Mouse (Mus musculus) cerebellum, adult 2 months (tissue): ENCODE results near the gene Cds2. TPM values are rescaled to one million over a fixed set of nuclear protein-coding genes. Genes with fewer than 3 reads are reported as not detected.
A peak's percentile ranks its signal among the peaks of the same experiment; 100 is the strongest.
"Not testable (repeated sequence)": the region's sequence is repeated elsewhere in the genome, so short reads cannot be mapped to it uniquely, and the experiment has no call there.

Experiments used
- DNase-seq, 2 experiments: peaks; one replicate each; pipeline ENCODE4 v3.0.0; 2021
- H3K27ac ChIP-seq: fragments of 200-500 bp; 2 replicates; pipeline ENCODE4 v1.5.1; 2012; ENCODE audit warnings: low read length, control low read depth, inconsistent platforms; ENCODE audit not compliant: insufficient read depth
- H3K27me3 ChIP-seq: fragments of 200-500 bp; 2 replicates; pipeline ENCODE4 v1.6.1; 2012; ENCODE audit warnings: inconsistent platforms, mild to moderate bottlenecking, low read length, moderate library complexity; ENCODE audit not compliant: control insufficient read depth, insufficient read depth
- H3K4me1 ChIP-seq: fragments of 200-500 bp; 2 replicates; pipeline ENCODE4 v1.6.1; 2011; ENCODE audit warnings: low read length; ENCODE audit not compliant: control insufficient read depth, insufficient read depth
- H3K4me3 ChIP-seq: fragments of 200-500 bp; replicated peaks from 2 replicates; pipeline ENCODE3; 2011; ENCODE audit warnings: mild to moderate bottlenecking, low read depth, low read length, control low read depth; ENCODE audit not compliant: insufficient read depth
- CTCF ChIP-seq: fragments of 200-500 bp; IDR thresholded peaks from 2 replicates; pipeline ENCODE4 v1.5.1; 2011; ENCODE audit warnings: low read depth, mild to moderate bottlenecking, control low read depth, low read length, moderate library complexity, borderline replicate concordance; ENCODE audit not compliant: insufficient read depth
- POLR2A ChIP-seq: fragments of 200-500 bp; IDR thresholded peaks from 2 replicates; pipeline ENCODE4 v1.6.1; 2011; ENCODE audit warnings: low read length, control low read depth, borderline replicate concordance; ENCODE audit not compliant: insufficient read depth
- WGBS: fragments of 180-500 bp; shearing (Covaris S2); methylation state at CpG from one replicate; pipeline ENCODE4 v1.1.7; 2018; 5-methylcytosine and 5-hydroxymethylcytosine counted together
- polyA plus RNA-seq: library from polyadenylated mRNA; depleted of rRNA; stranded (reverse); fragments of >200 nt; gene quantifications from 2 replicates; pipeline ENCODE4 v1.2.3, GENCODE M21; 2012; rRNA removed

Gene Cds2
- 152 and 155 TPM in 2 replicates for polyA plus RNA-seq

- peak within 1 kb of the TSS; percentile 84 for H3K4me3 ChIP-seq
- no peaks in the 10 kb centered on the region for H3K27me3 ChIP-seq
- H3K27ac ChIP-seq: peak within 1 kb of the TSS; percentile 25
- H3K4me1 ChIP-seq: peaks cover 6% of the 10 kb centered on the region; the same call in 1 of the 2 replicates
- peak; percentile 95 for TF ChIP-seq CTCF
- TF ChIP-seq POLR2A: peak; percentile 67
- peak; percentile 99 to 100 for DNase-seq
- WGBS: under 1% methylated on average over 49 of the region's 49 CpGs
Observed at GRCm38 (mm10) chr2:132262879-132263398, at the start of gene Cds2. TSS of gene Cds2 (plus strand) at chr2:132263148.

- WGBS: 66% methylated on average over 11 of the region's 11 CpGs
- no peaks in the 10 kb centered on the region for H3K4me1 ChIP-seq
- no peaks in the 10 kb centered on the region; the same call in 1 of the 2 replicates for H3K27me3 ChIP-seq
- no peak for TF ChIP-seq CTCF
- no peak for TF ChIP-seq POLR2A
- H3K27ac ChIP-seq: no peak overlapping the region
- H3K4me3 ChIP-seq: no peak overlapping the region
- DNase-seq: no peak
Observed at GRCm38 (mm10) chr2:132221611-132222073, 41.3 kb upstream of the Cds2 start.

- 20% methylated on average over 4 of the region's 4 CpGs for WGBS
- no peak for DNase-seq
- H3K4me3 ChIP-seq: no peak overlapping the region
- H3K27ac ChIP-seq: no peak overlapping the region
- TF ChIP-seq POLR2A: no peak
- no peak for TF ChIP-seq CTCF
- no peaks in the 10 kb centered on the region for H3K4me1 ChIP-seq
- H3K27me3 ChIP-seq: no peaks in the 10 kb centered on the region; the same call in 1 of the 2 replicates
Observed at GRCm38 (mm10) chr2:132224359-132224758, 38.6 kb upstream of the Cds2 start.

DNA sequence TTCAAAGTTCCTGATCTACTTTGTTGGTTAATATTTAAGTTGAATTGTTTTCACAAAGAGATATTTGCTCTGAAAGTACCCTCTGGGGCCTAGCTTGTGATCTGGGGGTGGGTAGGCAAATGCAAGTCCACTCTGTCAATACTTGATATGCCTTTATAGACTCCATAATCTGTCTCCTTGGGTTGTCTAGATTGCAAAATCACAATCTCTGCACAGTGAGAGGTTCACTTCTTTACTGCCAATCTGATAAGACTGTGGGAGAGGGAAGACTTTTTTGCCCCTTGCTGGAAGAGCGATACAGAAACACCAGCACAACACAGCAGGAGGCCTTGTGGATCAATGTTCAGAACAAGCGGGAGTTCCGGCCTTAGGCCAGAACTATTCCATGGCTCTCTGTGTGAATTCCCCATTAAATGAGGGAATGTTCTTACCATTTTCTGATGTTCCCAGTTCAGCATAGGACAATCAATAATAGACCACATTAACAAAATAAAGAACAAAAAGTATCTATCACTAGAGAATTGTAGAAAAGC is 30.5 kb upstream of the Cds2 start:
- TF ChIP-seq CTCF: no peak
- TF ChIP-seq POLR2A: no peak
- no peak overlapping the region for H3K27ac ChIP-seq
- WGBS: 44% methylated on average over 3 of the region's 3 CpGs
- no peak overlapping the region for H3K4me3 ChIP-seq
- no peak for DNase-seq
- no peaks in the 10 kb centered on the region; the same call in 1 of the 2 replicates for H3K4me1 ChIP-seq
- no peaks in the 10 kb centered on the region for H3K27me3 ChIP-seq

DNA sequence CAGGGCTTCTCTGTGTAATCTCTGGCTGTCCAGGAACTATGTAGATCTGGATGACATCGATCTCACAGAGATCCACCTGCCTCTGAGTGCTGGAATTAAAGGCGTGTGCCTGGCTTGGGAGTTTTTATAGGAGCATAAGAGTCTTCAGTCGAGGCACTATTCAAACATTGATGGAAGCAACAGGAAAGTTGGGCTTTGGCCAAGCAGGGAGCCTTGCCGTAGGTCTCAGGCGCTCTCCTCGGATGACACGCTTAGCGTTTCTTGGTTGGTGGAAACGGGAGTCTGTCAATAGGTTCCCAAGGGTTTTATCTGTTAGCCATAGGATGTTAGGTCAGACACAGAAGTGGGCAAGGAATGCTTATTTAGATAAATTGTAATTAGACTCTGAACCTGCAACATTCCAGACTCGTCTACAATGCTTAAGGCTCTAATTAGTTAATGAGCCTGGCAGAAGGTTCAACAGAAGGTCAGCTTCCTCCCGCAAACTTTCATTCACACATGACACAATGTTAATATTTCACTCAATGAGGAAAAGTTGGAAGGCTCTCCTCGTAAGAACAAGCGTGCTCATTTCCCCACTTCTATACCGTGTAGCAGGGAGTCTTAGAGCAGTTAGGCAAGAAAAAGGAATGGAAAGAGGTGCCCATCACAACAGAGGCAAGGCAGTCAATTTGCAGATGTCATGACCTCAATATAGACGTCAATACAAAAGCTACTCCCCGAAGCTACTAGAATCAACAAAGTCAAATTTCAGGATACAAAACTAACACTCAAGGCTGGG is 28.8 kb upstream of the Cds2 start:
- H3K4me3 ChIP-seq: no peak overlapping the region
- TF ChIP-seq CTCF (no peak), POLR2A (no peak)
- no peak overlapping the region for H3K27ac ChIP-seq
- no peaks in the 10 kb centered on the region; the same call in 1 of the 2 replicates for H3K4me1 ChIP-seq
- 66% methylated on average over 16 of the region's 16 CpGs for WGBS
- no peak for DNase-seq
- H3K27me3 ChIP-seq: no peaks in the 10 kb centered on the region

GRCm38 (mm10) chr2:132235291-132235690 is 27.7 kb upstream of the Cds2 start:
- 55% methylated on average over 2 of the region's 2 CpGs for WGBS
- TF ChIP-seq CTCF (no peak), POLR2A (no peak)
- DNase-seq: no peak
- H3K4me3 ChIP-seq: no peak overlapping the region
- no peak overlapping the region for H3K27ac ChIP-seq
- H3K4me1 ChIP-seq: no peaks in the 10 kb centered on the region; the same call in 1 of the 2 replicates
- no peaks in the 10 kb centered on the region for H3K27me3 ChIP-seq

DNA sequence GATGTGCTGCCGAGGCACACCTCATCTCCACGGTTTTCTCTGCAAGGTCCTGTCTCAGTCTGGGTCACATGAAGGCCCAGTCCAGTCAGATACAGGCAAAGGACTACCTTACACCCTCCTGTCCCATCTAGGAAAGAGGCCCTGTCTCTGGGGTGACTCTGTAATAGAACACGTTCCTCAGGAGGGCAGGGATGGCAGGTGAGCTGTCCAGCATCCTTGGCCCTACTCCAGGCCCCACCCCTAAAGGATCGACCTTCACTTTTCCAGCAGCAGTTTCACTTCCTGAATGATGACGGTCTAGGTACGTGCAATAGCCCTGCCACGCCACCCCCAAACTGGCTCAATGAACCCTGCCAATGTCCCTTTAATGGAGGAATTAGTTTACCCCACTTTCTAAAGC is 27.0 kb upstream of the Cds2 start:
- Histone ChIP-seq H3K4me1 (no peaks in the 10 kb centered on the region; the same call in 1 of the 2 replicates), H3K27me3 (no peaks in the 10 kb centered on the region), H3K27ac (no peak overlapping the region), H3K4me3 (no peak overlapping the region)
- WGBS: 80% methylated on average over 7 of the region's 7 CpGs
- TF ChIP-seq CTCF (no peak), POLR2A (no peak)
- DNase-seq: no peak

DNA sequence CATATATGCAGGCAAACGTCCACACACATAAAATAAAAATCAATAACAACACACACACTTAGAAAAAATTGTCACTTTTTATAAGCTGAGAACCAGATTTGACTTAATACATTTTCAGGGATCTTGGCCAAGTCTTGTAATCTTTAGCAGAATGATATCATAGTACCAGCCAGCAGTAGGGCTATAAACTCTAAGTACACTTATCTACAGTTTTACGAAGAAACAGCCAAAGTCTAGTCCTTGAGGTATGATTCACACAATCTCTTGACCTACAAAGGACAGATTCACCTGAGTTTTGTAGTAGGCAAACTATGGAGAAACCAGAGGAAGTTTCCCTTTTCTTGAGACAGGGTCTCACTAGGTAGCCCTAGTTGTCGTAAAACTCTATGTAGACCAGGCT is 23.5 kb upstream of the Cds2 start:
- H3K4me3 ChIP-seq, H3K27me3 ChIP-seq, H3K4me1 ChIP-seq, H3K27ac ChIP-seq, DNase-seq: not testable (repeated sequence)
- WGBS: 95% methylated on average over 3 of the region's 3 CpGs

DNA sequence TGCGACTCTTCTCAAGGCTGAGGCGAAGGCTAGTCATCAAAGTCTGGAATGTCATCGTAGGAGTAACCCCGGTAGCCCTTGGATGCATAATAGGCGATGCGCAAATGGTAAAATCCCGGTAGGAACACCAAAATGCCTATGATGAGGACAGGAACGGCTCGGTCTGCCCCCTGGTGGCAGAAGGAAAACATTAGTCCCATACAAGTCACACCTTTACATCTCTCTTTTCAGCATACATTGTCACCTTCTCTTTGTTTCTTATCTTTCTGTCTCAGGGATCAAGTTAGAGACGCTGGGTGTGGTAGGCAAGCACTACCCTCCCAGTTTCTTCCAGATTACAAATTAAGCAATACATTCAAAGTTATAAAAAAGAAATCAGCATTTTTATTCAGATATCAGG is 22.5 kb upstream of the Cds2 start:
- WGBS: 28% methylated on average over 9 of the region's 10 CpGs
- DNase-seq: peak; percentile 56 to 58
- H3K4me3 ChIP-seq, H3K27me3 ChIP-seq, H3K4me1 ChIP-seq, H3K27ac ChIP-seq: not testable (repeated sequence)
